Mouse (Mus musculus): ENCODE measurements around the gene Olfr111. TPM values are rescaled to one million over a fixed set of nuclear protein-coding genes. Genes with fewer than 3 reads are reported as not detected.

The Olfr111 gene
- polyA plus RNA-seq, 1 experiment from 2014 or later, result not detected

DNA sequence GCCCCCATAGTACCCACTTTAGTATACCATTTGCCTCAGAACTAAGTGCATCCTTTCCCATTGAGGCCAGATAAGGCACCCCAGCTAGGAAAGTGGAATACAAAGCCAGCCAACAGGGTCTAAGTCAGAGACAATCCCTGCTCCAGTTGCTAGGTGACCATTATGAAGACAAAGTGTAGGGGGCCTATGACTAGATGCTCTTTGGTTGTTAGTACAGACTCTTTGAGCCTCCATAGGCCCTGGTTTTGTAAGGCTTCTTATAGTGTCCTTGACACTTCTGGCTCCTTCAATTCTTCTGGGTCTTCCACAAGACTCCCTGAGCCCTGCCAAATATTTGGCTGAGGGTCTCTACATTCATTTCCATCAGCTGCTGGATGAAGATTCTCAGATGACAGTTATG lies 61.5 kb downstream of the Olfr111 start, which contains the start of gene Olfr112:
Olfr112 (minus strand) TSS at position 101 of the 400 bp plus-strand sequence.
- Histone ChIP-seq H3K27me3 (no peaks in the 10 kb centered on the region), H3K36me3 (no peaks in the 10 kb centered on the region)

DNA sequence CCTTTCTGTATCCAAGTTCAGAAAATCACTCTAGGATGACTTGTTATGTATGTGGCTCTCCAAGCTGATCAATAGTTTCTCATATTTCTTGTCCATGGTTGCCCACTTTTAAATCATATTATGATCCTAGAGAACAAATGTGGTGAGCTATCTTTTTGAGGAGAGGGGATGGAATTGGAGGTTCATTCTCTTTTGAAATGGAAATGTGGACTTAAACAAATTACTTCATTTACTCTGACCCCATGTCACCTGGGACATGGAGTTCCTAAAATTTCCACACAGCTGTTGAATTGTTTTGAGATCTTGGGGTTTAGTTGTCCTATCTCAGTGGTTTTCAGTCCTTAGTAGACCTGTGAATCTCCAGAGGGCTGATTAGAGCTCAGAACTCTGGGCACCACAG lies 69.7 kb downstream of the Olfr111 start, which contains the start of gene Olfr113:
Olfr113 (minus strand) TSS at position 101 of the 400 bp plus-strand sequence.
- H3K9me3 ChIP-seq, result no peaks in the 10 kb centered on the region
- no peak within 1 kb of the TSS for H3K4me3 ChIP-seq
- H3K27ac ChIP-seq, result no peak within 1 kb of the TSS
- H3K36me3 ChIP-seq, result no peaks in the 10 kb centered on the region
- ATAC-seq (ENCODE audit: insufficient number of reproducible peaks, insufficient read depth, low FRiP score, low TSS enrichment, low read depth), result no peak
- no peaks in the 10 kb centered on the region for H3K4me1 ChIP-seq
- H3K4me2 ChIP-seq, result no peak within 1 kb of the TSS
- no peak within 1 kb of the TSS for H3K9ac ChIP-seq
- no peaks in the 10 kb centered on the region for H3K27me3 ChIP-seq

More for the DNA sequence above, 61.5 kb downstream of the Olfr111 start, which contains the start of gene Olfr112:
- Histone ChIP-seq H3K9me3 (no peaks in the 10 kb centered on the region), H3K9ac (no peak within 1 kb of the TSS), H3K4me3 (no peak within 1 kb of the TSS), H3K4me1 (no peaks in the 10 kb centered on the region), H3K4me2 (no peak within 1 kb of the TSS), H3K27ac (no peak within 1 kb of the TSS)
- no peak for ATAC-seq (ENCODE audit: insufficient number of reproducible peaks, insufficient read depth, low FRiP score, low TSS enrichment, low read depth)

Other genes starting within 250 kb of the Olfr111 start
- not detected in 2 replicates for gene Olfr98, start 244.3 kb upstream of the Olfr111 start, polyA plus RNA-seq (2015; fragmentation: Nextera tagmentation; extraction: Ambion mirVana)
- gene H2-M3, start 237.8 kb upstream of the Olfr111 start, polyA plus RNA-seq (2015; fragmentation: Nextera tagmentation; extraction: Ambion mirVana), result 0.94 and 1.4 TPM in 2 replicates
- not detected in 2 replicates for gene Olfr99, start 224.6 kb upstream of the Olfr111 start, polyA plus RNA-seq (2015; fragmentation: Nextera tagmentation; extraction: Ambion mirVana)
- not detected in 2 replicates for gene Olfr101, start 203.7 kb upstream of the Olfr111 start, polyA plus RNA-seq (2015; fragmentation: Nextera tagmentation; extraction: Ambion mirVana)
- not detected in 2 replicates for gene Olfr102, start 191.0 kb upstream of the Olfr111 start, polyA plus RNA-seq (2015; fragmentation: Nextera tagmentation; extraction: Ambion mirVana)
- not detected in 2 replicates for gene Olfr103, start 168.3 kb upstream of the Olfr111 start, polyA plus RNA-seq (2015; fragmentation: Nextera tagmentation; extraction: Ambion mirVana)
- not detected in 2 replicates for gene Olfr104-ps, start 148.4 kb upstream of the Olfr111 start, polyA plus RNA-seq (2015; fragmentation: Nextera tagmentation; extraction: Ambion mirVana)
- gene Olfr105-ps, start 129.0 kb upstream of the Olfr111 start, polyA plus RNA-seq (2015; fragmentation: Nextera tagmentation; extraction: Ambion mirVana), result not detected in 2 replicates
- not detected in 2 replicates for gene Olfr106-ps, start 117.6 kb upstream of the Olfr111 start, polyA plus RNA-seq (2015; fragmentation: Nextera tagmentation; extraction: Ambion mirVana)
- not detected in 2 replicates for gene Olfr107, start 108.8 kb upstream of the Olfr111 start, polyA plus RNA-seq (2015; fragmentation: Nextera tagmentation; extraction: Ambion mirVana)
- not detected in 2 replicates for gene Olfr108, start 62.5 kb upstream of the Olfr111 start, polyA plus RNA-seq (2015; fragmentation: Nextera tagmentation; extraction: Ambion mirVana)
- not detected in 2 replicates for gene Olfr109, start 49.1 kb upstream of the Olfr111 start, polyA plus RNA-seq (2015; fragmentation: Nextera tagmentation; extraction: Ambion mirVana)
- gene H2-M2, start 24.5 kb upstream of the Olfr111 start, polyA plus RNA-seq (2015; fragmentation: Nextera tagmentation; extraction: Ambion mirVana), result not detected in 2 replicates
- not detected in 2 replicates for gene Olfr110, start 15.6 kb upstream of the Olfr111 start, polyA plus RNA-seq (2015; fragmentation: Nextera tagmentation; extraction: Ambion mirVana)
- gene Olfr112, start 61.4 kb downstream of the Olfr111 start, polyA plus RNA-seq (2015; fragmentation: Nextera tagmentation; extraction: Ambion mirVana), result 0.20 TPM in 1 of 2 replicates, not detected in the other
- gene Olfr113, start 69.6 kb downstream of the Olfr111 start, polyA plus RNA-seq (2015; fragmentation: Nextera tagmentation; extraction: Ambion mirVana), result not detected in 2 replicates
- not detected in 2 replicates for gene Olfr114, start 84.7 kb downstream of the Olfr111 start, polyA plus RNA-seq (2015; fragmentation: Nextera tagmentation; extraction: Ambion mirVana)
- gene Olfr115, start 119.1 kb downstream of the Olfr111 start, polyA plus RNA-seq (2015; fragmentation: Nextera tagmentation; extraction: Ambion mirVana), result not detected in 2 replicates
- not detected in 2 replicates for gene Olfr116, start 119.2 kb downstream of the Olfr111 start, polyA plus RNA-seq (2015; fragmentation: Nextera tagmentation; extraction: Ambion mirVana)
- not detected in 2 replicates for gene Olfr117, start 155.8 kb downstream of the Olfr111 start, polyA plus RNA-seq (2015; fragmentation: Nextera tagmentation; extraction: Ambion mirVana)
- gene Olfr118, start 159.0 kb downstream of the Olfr111 start, polyA plus RNA-seq (2015; fragmentation: Nextera tagmentation; extraction: Ambion mirVana), result not detected in 2 replicates
- gene Olfr119, start 188.5 kb downstream of the Olfr111 start, polyA plus RNA-seq (2015; fragmentation: Nextera tagmentation; extraction: Ambion mirVana), result not detected in 2 replicates
- not detected in 2 replicates for gene Olfr120, start 213.8 kb downstream of the Olfr111 start, polyA plus RNA-seq (2015; fragmentation: Nextera tagmentation; extraction: Ambion mirVana)
- not detected in 2 replicates for gene Olfr121, start 240.8 kb downstream of the Olfr111 start, polyA plus RNA-seq (2015; fragmentation: Nextera tagmentation; extraction: Ambion mirVana)